Mouse (Mus musculus) limb, embryonic 12.5 days (tissue): Measurements from ENCODE around the gene Lcp1. TPM values are rescaled to one million over a fixed set of nuclear protein-coding genes. Genes with fewer than 3 reads are reported as not detected.

Experiments
- ATAC-seq: fragments of 200-750 bp; cut with Nextera tagmentation; 2 replicates; pipeline ENCODE4 v1.8.0; 2017; ENCODE audit warnings: low read depth, moderate TSS enrichment; ENCODE audit not compliant: insufficient number of reproducible peaks, insufficient read depth, low FRiP score, low TSS enrichment
- H3K27ac ChIP-seq: fragments of 300-500 bp; sonication (generic); 2 replicates; pipeline ENCODE4 v1.5.1; 2016; ENCODE audit warnings: mild to moderate bottlenecking, moderate library complexity
- H3K27me3 ChIP-seq: fragments of 300-500 bp; sonication (generic); 2 replicates; pipeline ENCODE4 v1.6.1; 2016; ENCODE audit warnings: mild to moderate bottlenecking, moderate library complexity
- H3K36me3 ChIP-seq: fragments of 300-500 bp; sonication (generic); 2 replicates; pipeline ENCODE4 v1.6.1; 2016; ENCODE audit warnings: mild to moderate bottlenecking, moderate library complexity
- H3K4me1 ChIP-seq: fragments of 300-500 bp; sonication (generic); replicated peaks from 2 replicates; pipeline ENCODE4 v1.6.1; 2016
- H3K4me2 ChIP-seq: fragments of 300-500 bp; sonication (generic); 2 replicates; pipeline ENCODE4 v1.6.1; 2016; ENCODE audit warnings: mild to moderate bottlenecking, moderate library complexity
- H3K4me3 ChIP-seq: fragments of 300-500 bp; sonication (generic); replicated peaks from 2 replicates; pipeline ENCODE4 v1.5.1; 2016; ENCODE audit warnings: mild to moderate bottlenecking
- H3K9ac ChIP-seq: fragments of 300-500 bp; sonication (generic); replicated peaks from 2 replicates; pipeline ENCODE4 v1.6.1; 2016; ENCODE audit warnings: mild to moderate bottlenecking, moderate library complexity
- H3K9me3 ChIP-seq: fragments of 300-500 bp; sonication (generic); 2 replicates; pipeline ENCODE4 v1.6.1; 2016; ENCODE audit warnings: mild to moderate bottlenecking, moderate library complexity
- WGBS: fragments of 180-500 bp; shearing (Covaris S2); methylation state at CpG from one replicate; pipeline ENCODE4 v1.1.7; 2016; 5-methylcytosine and 5-hydroxymethylcytosine counted together
- polyA plus RNA-seq: library from polyadenylated mRNA; unstranded; fragments of >200 nt; fragmentation: Nextera tagmentation; extraction: Ambion mirVana; gene quantifications from 2 replicates; pipeline ENCODE4 v1.2.1, GENCODE M21; 2016

The Lcp1 gene
- polyA plus RNA-seq, 1 experiment from 2014 or later: 21.5 TPM

DNA sequence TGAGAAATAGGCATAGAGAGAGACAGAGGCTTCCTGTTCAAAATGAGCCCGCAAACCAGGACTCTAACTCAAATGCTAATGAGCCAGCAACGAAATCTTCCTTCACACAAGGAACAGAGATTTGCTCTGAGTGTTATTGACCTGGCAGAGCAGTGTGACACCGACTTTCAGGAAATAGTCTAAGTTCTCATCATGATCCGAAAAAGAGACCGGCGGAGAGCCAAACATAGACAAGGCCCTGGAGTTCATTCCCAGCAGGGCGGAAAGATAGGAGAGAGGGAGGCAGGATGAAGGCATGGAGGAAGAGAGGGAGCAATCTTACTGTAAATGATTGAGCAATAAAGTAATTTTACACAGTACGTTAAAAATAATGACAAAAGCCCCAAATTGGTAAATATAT lies 106.2 kb downstream of the Lcp1 start:
- H3K4me1 ChIP-seq: no peaks in the 10 kb centered on the region; the same call in 1 of the 2 replicates
- H3K4me3 ChIP-seq: no peak overlapping the region
- H3K9me3 ChIP-seq: no peaks in the 10 kb centered on the region
- H3K4me2 ChIP-seq: no peak overlapping the region
- no peak overlapping the region for H3K9ac ChIP-seq
- no peak overlapping the region for H3K27ac ChIP-seq
- H3K36me3 ChIP-seq: no peaks in the 10 kb centered on the region
- WGBS: 82% methylated on average over 8 of the region's 8 CpGs
- ATAC-seq: no peak
- H3K27me3 ChIP-seq: no peaks in the 10 kb centered on the region

DNA sequence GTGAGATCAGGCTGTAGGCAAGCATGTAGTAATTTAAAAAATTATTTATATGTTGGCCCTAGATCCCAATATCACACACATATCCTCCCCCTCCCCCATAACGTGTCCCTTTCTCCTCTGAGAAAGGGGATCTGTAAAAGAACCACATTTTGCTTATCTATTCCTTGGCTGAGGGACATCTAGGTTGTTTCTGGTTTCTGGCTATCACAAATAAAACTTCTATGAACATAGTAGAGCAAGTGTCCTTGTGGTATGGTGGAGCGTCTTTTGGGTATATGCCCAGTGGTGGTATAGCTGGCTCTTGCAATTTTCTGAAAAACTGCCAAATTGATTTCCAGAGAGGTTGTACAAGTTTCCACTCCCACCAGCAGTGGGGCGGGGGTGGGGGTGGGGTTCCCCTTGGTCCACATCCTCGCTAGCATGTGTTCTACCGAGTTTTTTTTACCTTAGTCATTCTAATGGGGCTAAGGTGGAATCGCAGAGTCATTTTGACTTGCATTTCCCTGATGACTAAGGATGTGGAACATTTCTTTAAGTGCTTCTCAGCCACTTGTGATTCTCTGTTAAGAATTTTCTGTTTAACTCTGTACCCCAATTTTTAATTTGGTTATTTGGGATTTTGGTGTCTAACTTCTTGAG lies 107.3 kb downstream of the Lcp1 start:
- 75% methylated on average over 6 of the region's 6 CpGs for WGBS
- no peak overlapping the region for H3K4me2 ChIP-seq
- H3K4me1 ChIP-seq: no peaks in the 10 kb centered on the region; the same call in 1 of the 2 replicates
- H3K9me3 ChIP-seq: no peaks in the 10 kb centered on the region
- H3K9ac ChIP-seq: no peak overlapping the region
- no peak for ATAC-seq
- H3K36me3 ChIP-seq: no peaks in the 10 kb centered on the region
- H3K4me3 ChIP-seq: no peak overlapping the region
- no peaks in the 10 kb centered on the region for H3K27me3 ChIP-seq
- no peak overlapping the region for H3K27ac ChIP-seq

GRCm38 (mm10) chr14:75242087-75242486 lies 111.2 kb downstream of the Lcp1 start, which contains the start of gene Cpb2:
Gene Cpb2 (plus strand): TSS chr14:75242287.
- Histone ChIP-seq H3K9me3 (no peaks in the 10 kb centered on the region), H3K27me3 (no peaks in the 10 kb centered on the region), H3K4me2 (no peak within 1 kb of the TSS), H3K27ac (no peak within 1 kb of the TSS), H3K4me1 (no peaks in the 10 kb centered on the region), H3K4me3 (no peak within 1 kb of the TSS), H3K36me3 (no peaks in the 10 kb centered on the region), H3K9ac (no peak within 1 kb of the TSS)
- ATAC-seq: no peak
- WGBS: 87% methylated on average over 5 of the region's 5 CpGs

- no peak overlapping the region for H3K4me2 ChIP-seq
- H3K27ac ChIP-seq: no peak overlapping the region
- H3K9me3 ChIP-seq: no peaks in the 10 kb centered on the region
- no peak overlapping the region for H3K9ac ChIP-seq
- ATAC-seq: no peak
- no peaks in the 10 kb centered on the region for H3K36me3 ChIP-seq
- WGBS: 81% methylated on average over 11 of the region's 11 CpGs
- no peaks in the 10 kb centered on the region for H3K4me1 ChIP-seq
- H3K4me3 ChIP-seq: no peak overlapping the region
- H3K27me3 ChIP-seq: no peaks in the 10 kb centered on the region
Observed at GRCm38 (mm10) chr14:75246024-75247000, 115.4 kb downstream of the Lcp1 start.

GRCm38 (mm10) chr14:75250432-75250831 lies 119.5 kb downstream of the Lcp1 start:
- ATAC-seq: no peak
- no peaks in the 10 kb centered on the region for H3K36me3 ChIP-seq
- no peaks in the 10 kb centered on the region for H3K9me3 ChIP-seq
- 87% methylated on average over 3 of the region's 3 CpGs for WGBS
- no peak overlapping the region for H3K4me2 ChIP-seq
- no peak overlapping the region for H3K4me3 ChIP-seq
- no peaks in the 10 kb centered on the region for H3K4me1 ChIP-seq
- no peak overlapping the region for H3K27ac ChIP-seq
- no peaks in the 10 kb centered on the region for H3K27me3 ChIP-seq
- H3K9ac ChIP-seq: no peak overlapping the region

DNA sequence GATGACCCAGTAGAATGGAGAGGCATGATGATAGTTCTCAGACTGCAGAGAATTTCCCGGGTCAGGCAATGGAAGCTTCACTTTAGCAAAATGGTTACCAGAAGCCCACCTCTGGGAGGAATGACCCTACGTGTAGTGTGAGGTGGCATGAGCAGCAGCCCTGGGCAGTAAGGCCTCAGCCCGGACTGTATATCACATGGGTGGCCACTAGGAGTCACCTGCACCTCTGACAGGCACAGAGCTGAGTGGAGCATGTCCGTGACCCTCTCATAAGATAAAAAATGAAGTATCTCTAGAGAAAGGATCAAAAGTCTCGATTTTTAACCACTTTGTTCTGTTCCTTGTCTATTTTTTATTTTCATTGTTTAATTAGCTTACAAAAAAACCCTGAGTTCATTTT lies 125.6 kb downstream of the Lcp1 start:
- H3K4me3 ChIP-seq: no peak overlapping the region
- no peak overlapping the region for H3K9ac ChIP-seq
- ATAC-seq: no peak
- H3K36me3 ChIP-seq: no peaks in the 10 kb centered on the region
- 0 out of 2 replicates have a peak, but pooled peaks cover 3% of the 10 kb centered on the region for H3K27me3 ChIP-seq
- H3K4me1 ChIP-seq: no peaks in the 10 kb centered on the region
- no peak overlapping the region for H3K27ac ChIP-seq
- no peak overlapping the region for H3K4me2 ChIP-seq
- WGBS: 51% methylated on average over 5 of the region's 5 CpGs
- H3K9me3 ChIP-seq: no peaks in the 10 kb centered on the region

- WGBS: 86% methylated on average over 5 of the region's 5 CpGs
- Histone ChIP-seq H3K36me3 (no peaks in the 10 kb centered on the region), H3K4me1 (no peaks in the 10 kb centered on the region), H3K4me2 (no peak overlapping the region), H3K27me3 (no peaks in the 10 kb centered on the region), H3K27ac (no peak overlapping the region), H3K9me3 (no peaks in the 10 kb centered on the region), H3K4me3 (no peak overlapping the region), H3K9ac (no peak overlapping the region)
- no peak for ATAC-seq
Observed at GRCm38 (mm10) chr14:75269531-75269930, 138.6 kb downstream of the Lcp1 start.

DNA sequence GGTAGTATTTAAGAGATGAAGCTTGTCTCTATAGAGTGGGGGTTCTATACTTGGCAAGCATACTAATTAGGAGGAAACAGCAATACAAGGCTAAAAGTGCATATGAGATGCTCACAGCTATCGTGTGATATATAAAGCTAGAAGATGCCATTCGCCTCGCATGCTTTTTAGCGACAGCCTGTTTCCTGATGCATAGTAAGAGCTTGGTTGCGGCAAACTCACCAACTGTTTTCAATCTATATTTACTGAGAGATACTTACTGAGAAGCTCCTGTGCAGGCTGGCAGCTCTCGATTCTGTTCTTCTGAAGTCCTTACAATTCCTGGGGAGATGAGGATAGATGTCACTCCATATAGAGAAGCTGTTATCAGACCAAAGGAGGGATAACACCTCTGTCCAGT lies 148.8 kb downstream of the Lcp1 start:
- no peak overlapping the region for H3K4me2 ChIP-seq
- H3K4me3 ChIP-seq: no peak overlapping the region
- 0 out of 2 replicates have a peak, but pooled peaks cover 8% of the 10 kb centered on the region for H3K27me3 ChIP-seq
- no peak overlapping the region for H3K9ac ChIP-seq
- no peaks in the 10 kb centered on the region for H3K9me3 ChIP-seq
- no peak for ATAC-seq
- 86% methylated on average over 6 of the region's 6 CpGs for WGBS
- no peaks in the 10 kb centered on the region; the same call in 1 of the 2 replicates for H3K4me1 ChIP-seq
- H3K36me3 ChIP-seq: no peaks in the 10 kb centered on the region
- no peak overlapping the region for H3K27ac ChIP-seq

DNA sequence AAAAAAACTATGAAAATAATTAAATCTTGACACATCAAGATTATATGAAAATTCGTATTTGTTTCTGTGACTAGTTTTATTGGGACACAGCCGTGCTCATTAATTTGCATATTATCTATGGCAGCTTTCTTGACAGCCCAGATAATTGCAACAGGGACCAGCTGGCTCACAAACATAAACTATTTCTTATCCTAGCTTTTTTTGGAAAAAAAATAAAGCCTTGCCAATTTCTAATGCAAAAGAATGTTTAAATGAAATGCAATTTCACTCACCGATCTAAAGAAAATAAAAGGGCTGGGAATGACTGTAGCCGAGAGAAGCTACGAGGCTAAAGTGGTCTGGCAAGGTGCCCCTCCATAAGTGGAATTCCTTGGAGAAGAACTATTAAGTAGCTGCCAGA lies 149.5 kb downstream of the Lcp1 start:
- H3K4me1 ChIP-seq: peaks cover 7% of the 10 kb centered on the region
- no peak overlapping the region for H3K4me2 ChIP-seq
- no peaks in the 10 kb centered on the region for H3K9me3 ChIP-seq
- H3K27ac ChIP-seq: no peak overlapping the region
- ATAC-seq: no peak
- H3K27me3 ChIP-seq: 0 out of 2 replicates have a peak, but pooled peaks cover 6% of the 10 kb centered on the region
- H3K9ac ChIP-seq: no peak overlapping the region
- no peaks in the 10 kb centered on the region for H3K36me3 ChIP-seq
- no peak overlapping the region for H3K4me3 ChIP-seq
- 82% methylated on average over 5 of the region's 5 CpGs for WGBS
